Mouse (Mus musculus) left cerebral cortex, postnatal 4 days (tissue): Measurements from ENCODE around the gene Gucy1b2. TPM values are rescaled to one million over a fixed set of nuclear protein-coding genes. Genes with fewer than 3 reads are reported as not detected.

ENCODE experiments used
- DNase-seq: peaks from one replicate; pipeline ENCODE4 v3.0.0-alpha.2; 2022
- intact Hi-C: fragments of 180-260 bp; cut with DNase I; formaldehyde crosslinking; loops from one replicate; pipeline ENCODE4 v1.15.1; 2025
- total RNA-seq, 2 experiments: library from RNA; stranded (reverse); gene quantifications; 2 replicates each; pipeline ENCODE4 v1.2.3; 2021

The Gucy1b2 gene
- total RNA-seq, 2 experiments from 2014 or later: 0.74 to 1.3 TPM

DNA sequence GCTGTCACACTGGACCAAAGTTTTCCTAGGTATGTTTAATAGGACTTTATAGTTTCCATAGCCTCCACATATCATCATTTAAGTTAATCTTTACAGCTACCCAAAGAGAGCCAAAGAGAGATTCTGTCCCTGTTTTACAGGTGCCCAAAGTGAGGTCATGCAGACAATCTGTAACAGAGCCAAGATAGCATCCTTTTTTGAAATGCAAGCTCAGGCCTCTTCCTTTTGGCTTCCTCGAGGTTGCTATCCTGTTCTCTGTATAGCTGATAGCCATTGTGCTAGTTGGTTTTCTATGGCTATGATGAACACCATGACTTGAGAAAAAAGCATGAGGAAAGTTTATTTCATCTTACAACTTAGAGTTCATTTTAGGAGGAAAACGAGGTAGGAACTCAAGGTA, 80.0 kb downstream of the Gucy1b2 start:
- intact Hi-C loops: no loop called here

DNA sequence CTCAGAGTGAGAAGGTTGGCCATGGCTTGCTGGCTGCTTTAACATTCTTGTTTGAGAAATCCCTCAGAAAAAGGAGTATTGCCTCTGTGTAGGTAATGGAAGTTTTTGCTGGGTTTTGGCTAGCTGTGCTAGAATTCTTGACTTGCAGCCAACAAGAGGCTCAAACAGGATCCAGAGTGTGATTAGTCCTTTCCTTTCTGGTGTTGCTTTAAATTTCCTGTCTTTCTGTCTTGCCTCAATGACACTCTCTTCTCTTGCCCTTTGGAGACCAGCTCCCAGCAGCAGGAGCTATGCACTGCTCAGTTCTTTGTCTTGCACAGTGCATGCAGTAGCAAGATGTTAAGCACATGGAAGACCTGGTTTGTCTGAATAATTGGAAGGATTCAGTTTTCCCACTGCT, 80.4 kb downstream of the Gucy1b2 start:
- intact Hi-C loops: no loop called here
- no peak for DNase-seq

More for the DNA sequence above, 80.0 kb downstream of the Gucy1b2 start:
- no peak for DNase-seq

DNA sequence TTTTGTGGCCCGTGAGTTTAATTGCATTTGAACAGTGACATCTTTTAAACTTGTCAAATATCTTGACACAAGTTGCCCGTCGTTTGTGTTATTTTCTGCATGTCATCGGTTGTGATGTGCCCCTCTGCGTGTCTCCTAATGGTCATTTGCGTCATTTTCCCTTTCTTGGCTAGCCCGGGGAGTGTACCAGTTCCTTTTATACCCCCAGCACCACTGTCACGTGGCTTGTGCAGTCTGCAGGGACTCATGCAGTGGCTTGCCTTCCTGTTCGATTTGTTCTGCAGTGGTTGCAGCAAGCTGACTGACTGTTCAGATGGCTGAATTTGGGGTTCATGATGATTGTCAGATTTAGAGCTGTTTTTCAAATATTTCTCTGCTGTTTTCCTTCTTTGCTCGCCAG, 82.1 kb downstream of the Gucy1b2 start:
- DNase-seq: no peak
- intact Hi-C loops: no loop called here

DNA sequence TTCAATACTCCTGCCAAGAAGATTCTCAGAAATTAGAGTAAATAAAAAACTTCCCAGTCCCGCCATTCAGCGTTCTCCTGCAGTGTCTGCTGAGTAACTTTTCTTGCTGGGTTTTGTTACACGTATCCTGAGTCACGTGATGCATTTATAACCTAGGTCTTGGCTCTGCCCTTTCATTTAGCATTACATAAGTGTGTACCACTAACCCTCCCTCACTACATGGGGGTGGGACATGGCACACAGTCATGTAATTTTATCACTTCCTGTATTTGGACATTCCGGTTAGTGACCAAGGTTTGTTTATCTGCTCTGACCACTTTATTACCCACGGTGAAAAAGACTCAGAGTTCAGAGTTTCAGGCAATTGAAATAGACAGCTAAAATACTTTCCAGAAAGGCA, 85.3 kb downstream of the Gucy1b2 start:
- no peak for DNase-seq
- intact Hi-C loops: no loop called here

DNA sequence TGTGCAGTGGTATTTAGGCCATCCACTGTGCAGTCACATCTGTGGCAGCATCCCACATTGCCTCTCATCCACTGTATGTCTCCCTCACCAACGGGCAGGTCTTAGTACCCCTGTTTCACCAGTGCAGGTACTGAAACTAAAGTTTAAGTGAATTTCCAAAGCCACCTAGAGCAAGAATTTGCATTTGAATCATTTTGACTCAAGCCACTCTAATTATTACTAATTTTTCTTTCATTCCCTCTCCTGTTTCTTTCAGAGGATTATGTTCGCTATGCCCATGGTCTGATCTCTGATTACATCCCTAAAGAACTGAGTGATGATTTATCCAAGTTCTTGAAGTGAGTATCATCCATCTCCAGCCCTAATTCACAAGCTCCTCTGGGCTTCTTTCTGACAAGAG, 92.3 kb downstream of the Gucy1b2 start:
- DNase-seq: no peak
- intact Hi-C loops: no loop called here

DNA sequence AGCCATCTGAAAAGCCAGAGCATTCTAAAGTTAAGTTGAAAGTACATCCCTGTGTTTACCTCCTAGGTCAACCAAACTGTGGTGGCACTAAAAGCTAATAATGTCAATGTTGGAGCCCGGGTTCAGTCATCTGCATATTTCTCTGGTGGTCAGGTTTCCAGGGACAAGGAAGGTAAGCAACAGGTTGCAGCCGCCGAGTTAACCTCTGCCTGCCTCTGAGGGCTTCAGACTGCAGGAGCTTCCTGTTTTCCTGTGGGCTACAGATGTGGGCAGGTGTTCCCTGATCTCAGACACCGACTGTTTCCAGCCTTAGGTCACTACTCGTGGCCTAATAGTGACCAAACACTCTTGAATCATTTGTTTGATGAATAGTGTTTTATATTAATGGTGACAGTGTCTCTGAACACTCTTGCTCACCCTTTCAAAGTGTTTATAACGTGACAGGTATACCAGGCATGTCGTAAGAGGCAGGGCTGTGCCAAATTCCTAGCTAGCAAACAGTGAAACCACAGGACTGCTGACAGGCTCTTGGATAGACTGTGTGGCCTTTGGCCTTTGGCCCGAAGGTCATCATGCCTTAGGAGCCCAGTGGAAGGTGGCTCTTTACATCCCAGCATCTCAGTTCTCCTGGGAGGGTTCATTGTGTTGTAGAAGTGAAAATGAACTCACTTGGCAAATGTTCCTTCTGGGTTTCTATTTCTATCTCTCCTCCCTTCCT, 94.7 kb downstream of the Gucy1b2 start:
- intact Hi-C loops: no loop called here
- DNase-seq: no peak

DNA sequence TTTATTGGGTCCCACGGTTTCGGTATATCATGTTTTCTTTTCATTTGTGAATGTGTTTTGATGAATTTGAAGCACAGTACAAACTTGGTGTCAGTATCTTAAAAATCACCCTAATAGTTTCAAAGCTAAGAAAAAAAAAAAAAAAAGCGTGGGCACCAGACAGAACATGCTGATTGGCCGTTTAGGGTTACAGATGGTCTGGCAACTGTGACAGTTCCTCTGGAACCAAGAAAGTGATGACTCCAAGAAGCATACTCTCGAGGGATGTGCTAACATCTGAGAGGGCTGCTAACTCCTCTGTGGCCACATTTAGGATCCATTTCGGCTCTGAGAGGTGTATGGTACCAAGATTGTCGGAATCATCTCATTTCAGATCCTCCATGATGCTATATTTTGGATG, 100.9 kb downstream of the Gucy1b2 start:
- no peak for DNase-seq
- intact Hi-C loops: no loop called here

DNA sequence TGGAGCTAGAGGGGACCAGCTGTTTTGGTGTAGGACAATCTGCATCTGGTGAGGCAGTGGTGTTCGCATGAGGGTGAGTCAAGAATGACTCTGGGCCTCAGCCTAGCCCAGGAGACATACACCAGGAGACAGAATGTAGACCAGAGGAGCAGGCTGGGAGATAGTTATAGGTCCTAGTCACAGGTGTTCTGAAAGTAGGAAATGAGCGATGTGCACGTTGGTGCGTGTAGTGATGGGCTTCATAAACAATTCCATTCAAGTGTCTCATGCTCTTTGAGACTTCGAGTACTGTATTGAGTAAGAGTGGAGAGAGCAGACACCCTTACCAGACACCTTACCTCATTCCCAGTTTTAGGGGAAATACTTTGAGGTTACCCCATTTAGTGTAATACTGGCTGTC, 102.3 kb downstream of the Gucy1b2 start:
- intact Hi-C loops: no loop called here
- no peak for DNase-seq

DNA sequence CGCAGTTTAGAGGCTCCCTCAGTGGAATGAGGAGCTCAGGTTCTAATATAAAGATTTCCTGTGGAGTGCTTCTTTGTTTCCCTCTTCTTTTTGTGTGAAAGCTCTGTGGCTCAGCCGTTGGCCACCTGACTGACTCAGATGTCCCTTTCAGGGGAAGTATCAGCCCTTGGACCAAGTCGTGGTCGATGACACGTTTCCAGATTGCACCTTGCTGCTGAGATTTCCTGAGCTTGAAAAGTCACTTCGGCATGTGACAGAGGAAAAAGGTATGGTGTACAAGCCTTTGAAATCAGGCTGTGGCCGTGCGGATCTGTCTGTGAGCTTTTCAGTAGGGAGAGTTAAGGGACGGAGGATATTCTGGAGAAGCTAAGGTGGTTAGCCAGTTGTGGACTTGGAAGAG, 102.7 kb downstream of the Gucy1b2 start:
- intact Hi-C loops: no loop called here
- no peak for DNase-seq

DNA sequence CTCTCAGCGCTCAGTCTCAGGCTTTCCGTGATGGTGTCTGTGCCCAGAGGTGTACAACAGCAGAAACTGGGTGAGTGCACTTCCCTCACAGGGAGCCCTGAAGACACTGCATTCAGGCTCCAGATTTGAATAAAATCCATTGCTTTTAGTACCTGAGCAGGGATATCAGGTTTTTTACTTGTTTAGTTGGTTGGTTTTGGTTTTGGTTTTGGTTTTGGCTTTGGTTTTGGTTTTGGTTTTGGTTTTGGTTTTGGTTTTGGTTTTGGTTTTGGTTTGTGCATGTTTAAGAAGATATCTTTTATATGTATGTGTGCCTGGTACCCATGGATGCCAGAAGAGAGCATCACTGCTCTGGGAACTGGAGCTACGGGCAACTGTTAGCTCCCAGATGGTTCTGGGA, 105.2 kb downstream of the Gucy1b2 start:
- DNase-seq: no peak
- intact Hi-C loops: no loop called here

DNA sequence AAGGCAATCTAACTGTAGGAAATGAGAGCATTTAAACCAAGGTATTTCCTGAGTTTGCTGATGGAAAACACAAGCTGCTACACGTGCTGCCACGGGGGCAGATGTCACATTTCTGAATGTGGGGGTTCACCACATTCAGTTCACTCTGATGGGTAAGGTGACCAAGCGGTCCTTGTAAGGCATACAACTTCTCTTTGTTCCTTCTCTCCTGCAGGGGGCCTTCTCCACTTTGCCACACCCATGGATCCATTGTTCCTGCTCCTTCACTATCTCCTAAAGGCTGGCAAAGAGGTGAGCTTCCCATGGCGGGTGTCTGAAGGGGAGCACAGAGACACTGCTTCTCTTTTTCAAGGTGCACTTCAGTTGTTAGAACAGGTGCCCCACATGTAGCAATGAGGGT, 105.9 kb downstream of the Gucy1b2 start:
- intact Hi-C loops: no loop called here
- no peak for DNase-seq

DNA sequence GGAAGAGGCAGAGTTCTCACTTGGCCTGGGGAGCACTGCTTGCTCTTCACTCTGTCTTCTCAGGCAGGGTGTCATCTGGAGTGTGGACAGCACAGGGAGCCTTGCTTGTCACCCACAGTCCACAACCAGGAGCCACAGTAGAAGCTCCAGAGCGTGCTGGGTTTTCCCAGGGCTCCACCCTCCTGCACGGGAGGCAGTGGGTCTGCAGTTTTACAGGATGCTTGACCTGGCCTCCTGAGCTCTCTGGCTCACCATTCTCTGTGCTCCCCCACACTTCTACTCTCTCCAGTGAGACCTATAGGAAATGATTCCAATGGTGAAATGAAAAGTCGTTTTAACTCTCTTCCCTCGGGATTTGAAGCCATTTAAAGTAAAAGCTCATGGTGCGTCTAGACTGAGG, 106.3 kb downstream of the Gucy1b2 start:
- DNase-seq: no peak
- intact Hi-C loops: no loop called here

DNA sequence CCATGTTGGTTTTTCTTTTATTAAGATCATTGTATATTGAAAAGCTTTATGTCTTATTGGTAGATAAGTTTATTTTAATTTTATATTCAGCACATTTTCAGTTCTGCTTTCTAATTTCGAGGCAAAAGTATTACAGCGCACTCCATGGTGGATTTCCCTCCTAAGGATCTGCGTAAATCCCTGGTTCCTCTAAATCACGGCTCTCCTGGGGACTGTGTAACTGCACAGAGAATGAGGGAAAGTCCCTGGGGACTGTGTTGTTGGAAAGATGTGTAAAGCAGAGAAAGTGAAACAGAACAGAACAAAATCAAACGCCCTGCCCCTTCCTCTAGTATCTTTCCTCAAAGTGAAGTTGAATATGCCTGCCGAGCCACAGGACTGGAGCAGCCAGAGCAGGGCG, 109.0 kb downstream of the Gucy1b2 start:
- DNase-seq: no peak
- intact Hi-C loops: no loop called here

DNA sequence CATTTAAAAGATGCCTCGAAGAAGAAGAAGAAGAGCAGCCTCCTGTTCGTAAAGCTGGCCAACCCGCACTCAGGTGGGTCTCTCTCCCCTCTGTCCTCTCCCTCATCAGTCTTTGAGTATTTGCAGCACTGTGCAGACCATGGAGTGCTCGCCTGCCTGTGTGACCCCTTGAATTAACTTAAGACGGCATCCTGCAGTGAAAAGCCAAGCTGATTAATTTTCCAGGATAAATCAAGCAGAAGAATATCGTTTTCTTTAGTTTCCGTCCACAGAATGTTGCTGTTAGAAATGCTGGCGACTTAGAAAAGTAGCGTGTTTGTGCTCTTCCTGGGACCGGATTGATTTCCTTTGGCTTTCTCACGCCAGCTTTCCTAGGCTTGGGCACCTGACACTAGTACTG, 109.5 kb downstream of the Gucy1b2 start:
- no peak for DNase-seq

More for the DNA sequence above, 109.5 kb downstream of the Gucy1b2 start:
- intact Hi-C loops: no loop called here

Other genes with a start within 250 kb of the Gucy1b2 start
- gene Rnaseh2b, start 163.7 kb downstream of the Gucy1b2 start, total RNA-seq: 10 to 100 TPM; 22.0 to 24.0 TPM
- 10 to 100 TPM; 11.6 to 11.9 TPM for gene Dleu7, start 163.2 kb downstream of the Gucy1b2 start, total RNA-seq
- gene Fam124a, start 99.4 kb upstream of the Gucy1b2 start, total RNA-seq: 100 to 1,000 TPM in 1 of 2 experiments, 10 to 100 TPM in 1; 96.3 to 104 TPM
- gene Gm4131, start 110.6 kb upstream of the Gucy1b2 start, total RNA-seq: not detected
- gene Serpine3, start 207.4 kb upstream of the Gucy1b2 start, total RNA-seq: under 1 TPM in 1 of 2 experiments, not detected in 1; 0.28 TPM